Mouse (Mus musculus): ENCODE data around the gene Kcnk5.

Kcnk5 gene

DNA sequence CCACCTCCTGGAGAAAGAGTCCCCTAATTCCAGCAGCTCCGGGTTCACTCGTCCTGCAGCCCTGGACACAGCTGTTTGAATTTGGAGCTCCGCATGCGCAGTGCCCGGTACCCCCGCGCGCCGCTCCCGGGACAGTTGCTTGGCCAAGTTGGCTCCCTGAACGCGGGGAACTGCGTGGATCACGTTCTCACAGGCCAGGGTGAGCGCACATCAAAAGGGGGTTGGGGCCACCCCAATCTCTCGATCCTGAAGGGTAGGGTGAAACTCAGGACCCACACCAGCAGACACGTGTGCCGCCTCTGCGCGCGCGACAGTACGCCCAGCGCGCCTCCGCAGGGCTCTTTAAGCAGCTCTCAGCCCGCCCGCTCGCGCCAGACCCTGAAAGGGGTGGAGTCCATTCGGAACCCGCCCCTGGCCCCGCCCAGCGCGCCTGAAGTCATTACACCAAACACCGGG is at the start of gene Kcnk5:
Gene Kcnk5, minus strand, starts transcription at position 344 of the 456 bp plus-strand sequence.
- in situ Hi-C loops (cut with MboI, MseI) = no loop called here

- in situ Hi-C loops (cut with MboI, MseI) = no loop called here
Observed at GRCm38 (mm10) chr14:20230063-20230491, 48.5 kb upstream of the Kcnk5 start.

GRCm38 (mm10) chr14:20229437-20229836 is 47.8 kb upstream of the Kcnk5 start:
- in situ Hi-C loops (cut with MboI, MseI) = no loop called here

DNA sequence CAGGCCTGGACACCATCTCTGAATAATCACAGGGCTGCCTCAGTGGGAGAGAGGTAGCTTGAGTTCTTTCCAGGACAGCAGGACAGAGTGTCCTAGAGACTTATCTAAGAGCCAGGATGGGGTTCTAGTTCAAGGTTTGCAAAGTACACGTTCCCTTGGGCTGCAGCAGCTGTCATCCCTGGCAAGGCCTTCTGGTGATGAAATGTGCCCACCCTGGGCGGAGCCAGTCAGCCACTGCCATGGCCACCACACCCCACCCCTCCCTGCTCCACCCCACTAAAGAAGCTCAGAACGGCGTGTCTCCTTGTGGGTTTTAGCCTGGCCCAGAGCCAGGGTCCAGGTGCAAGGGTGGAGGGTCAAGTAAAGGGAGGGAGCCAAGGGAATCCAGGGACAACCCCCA is 46.7 kb upstream of the Kcnk5 start:
- in situ Hi-C loops (cut with MboI, MseI) = no loop called here

GRCm38 (mm10) chr14:20226982-20227381 is 45.4 kb upstream of the Kcnk5 start:
- in situ Hi-C loops (cut with MboI, MseI) = no loop called here

- in situ Hi-C loops (cut with MboI, MseI) = no loop called here
Observed at GRCm38 (mm10) chr14:20226488-20226887, 44.9 kb upstream of the Kcnk5 start.

- in situ Hi-C loops (cut with MboI, MseI) = no loop called here
Observed at GRCm38 (mm10) chr14:20225525-20225924, 43.9 kb upstream of the Kcnk5 start.

DNA sequence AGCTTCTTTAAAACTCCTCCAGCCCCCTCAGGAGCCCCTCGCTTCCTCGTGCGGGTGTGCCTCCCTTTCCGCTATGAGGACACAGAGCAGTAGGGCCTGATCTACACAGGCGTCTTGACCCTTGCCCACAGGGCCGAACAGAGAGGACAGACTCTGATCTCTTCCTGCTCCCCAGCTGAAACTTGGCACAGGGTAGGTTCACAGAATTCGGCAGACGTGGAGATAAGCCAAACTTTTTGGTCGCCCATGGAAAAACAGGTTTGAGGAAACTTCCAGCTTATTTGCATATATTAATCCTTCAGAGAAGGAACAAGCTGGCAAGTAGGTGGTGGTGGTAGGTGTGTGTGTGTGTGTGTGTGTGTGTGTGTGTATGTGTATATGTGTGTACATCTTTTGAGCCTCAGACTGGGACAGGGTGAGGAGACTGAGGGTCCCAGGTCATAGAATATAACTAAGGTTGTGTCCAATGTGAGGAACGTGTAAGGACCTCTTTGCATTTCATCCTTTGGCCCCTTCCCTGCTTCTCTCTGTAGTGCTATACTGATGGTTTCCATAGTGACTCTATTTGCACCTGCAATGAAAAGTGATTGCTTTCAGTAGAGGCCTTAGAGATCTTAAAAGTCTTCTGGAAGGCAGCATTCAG is 43.1 kb upstream of the Kcnk5 start:
- in situ Hi-C loops (cut with MboI, MseI) = no loop called here

DNA sequence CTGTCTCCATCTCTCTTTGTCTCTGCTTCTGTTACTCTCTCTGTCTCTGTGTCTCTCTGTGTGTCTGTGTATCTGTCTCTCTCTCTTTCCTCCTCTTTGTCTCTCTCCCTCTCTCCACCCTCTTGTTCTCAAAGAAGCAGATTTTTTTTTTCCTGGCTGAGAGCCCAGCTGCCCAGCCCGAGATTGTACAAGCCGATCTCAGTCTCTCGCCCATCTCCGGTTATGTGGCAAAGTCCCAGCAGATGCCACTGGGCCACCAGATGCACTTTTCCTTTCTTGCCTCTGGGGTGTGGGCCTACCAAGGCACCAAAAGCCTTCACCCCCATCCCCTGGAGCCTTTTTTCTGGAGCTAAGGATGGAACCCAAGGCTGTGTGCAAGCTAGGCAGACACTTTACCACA is 42.6 kb upstream of the Kcnk5 start:
- in situ Hi-C loops (cut with MboI, MseI) = no loop called here

GRCm38 (mm10) chr14:20223253-20223652 is 41.6 kb upstream of the Kcnk5 start:
- in situ Hi-C loops (cut with MboI, MseI) = no loop called here

- in situ Hi-C loops (cut with MboI, MseI) = no loop called here
Observed at GRCm38 (mm10) chr14:20221083-20221482, 39.5 kb upstream of the Kcnk5 start.

GRCm38 (mm10) chr14:20219849-20220248 is 38.2 kb upstream of the Kcnk5 start:
- in situ Hi-C loops (cut with MboI, MseI) = no loop called here

DNA sequence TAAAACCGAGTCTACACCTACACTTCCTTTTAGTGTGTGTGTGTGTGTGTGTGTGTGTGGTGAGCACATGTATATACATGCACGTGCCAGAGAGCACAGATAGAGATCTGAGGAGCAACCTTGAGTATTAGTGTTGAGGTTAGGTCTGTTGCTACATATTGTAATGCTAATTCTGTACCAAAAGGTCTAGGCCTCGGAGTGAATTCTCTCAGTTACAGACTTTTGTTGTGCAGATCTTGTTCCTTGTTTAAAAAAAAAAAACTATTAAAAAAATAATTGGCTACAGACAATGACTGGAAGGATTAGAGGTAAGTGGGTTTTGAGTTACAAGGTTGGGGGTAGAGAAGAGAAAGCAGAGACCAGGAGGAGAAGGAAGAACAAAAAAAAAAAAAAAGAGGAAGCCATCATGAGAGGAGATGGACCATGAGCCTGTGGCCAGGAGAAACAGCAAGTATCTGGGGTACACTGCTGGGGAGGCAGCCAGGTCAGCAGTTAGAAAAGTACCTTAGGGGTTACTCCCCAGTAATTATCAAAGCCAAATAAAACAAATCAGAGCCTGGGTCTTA is 35.8 kb upstream of the Kcnk5 start:
- in situ Hi-C loops (cut with MboI, MseI) = no loop called here

DNA sequence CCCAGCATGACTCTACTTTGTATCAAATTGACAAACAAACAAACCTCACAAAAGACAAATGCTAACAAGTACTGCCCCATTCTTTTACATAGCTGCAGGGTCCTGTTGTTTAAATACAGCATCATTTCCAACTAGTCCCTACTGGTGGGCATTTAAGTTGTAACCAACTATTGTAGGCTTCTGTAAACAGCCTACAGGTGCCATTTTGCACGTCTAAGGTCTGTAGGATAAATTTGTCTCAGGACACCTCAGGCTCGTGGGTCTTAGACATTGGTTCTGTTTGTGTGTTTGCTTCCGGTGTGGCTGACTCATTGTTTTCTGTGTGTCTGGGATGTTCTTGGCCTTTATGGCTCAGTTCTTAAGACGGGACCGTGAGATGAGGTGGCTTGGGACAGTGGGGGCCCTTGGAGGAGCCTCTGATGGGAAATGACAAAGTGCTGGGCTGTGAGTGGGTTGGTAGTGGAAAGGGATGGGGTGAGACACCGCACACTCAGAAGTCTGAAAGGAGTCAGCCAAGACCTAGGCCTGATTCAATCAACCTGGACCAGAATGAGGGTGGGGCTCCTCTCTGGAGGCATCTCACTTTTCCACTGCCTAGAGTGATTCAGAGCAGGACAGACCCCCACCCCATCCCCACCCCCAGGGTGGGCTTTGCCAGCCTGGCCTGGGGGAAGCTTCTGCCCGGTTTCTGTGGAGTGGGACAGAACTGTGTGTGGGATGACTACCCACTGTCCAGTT is 35.1 kb upstream of the Kcnk5 start:
- in situ Hi-C loops (cut with MboI, MseI) = no loop called here

GRCm38 (mm10) chr14:20215826-20216225 is 34.2 kb upstream of the Kcnk5 start:
- in situ Hi-C loops (cut with MboI, MseI) = no loop called here

GRCm38 (mm10) chr14:20214125-20214524 is 32.5 kb upstream of the Kcnk5 start:
- in situ Hi-C loops (cut with MboI, MseI) = no loop called here

DNA sequence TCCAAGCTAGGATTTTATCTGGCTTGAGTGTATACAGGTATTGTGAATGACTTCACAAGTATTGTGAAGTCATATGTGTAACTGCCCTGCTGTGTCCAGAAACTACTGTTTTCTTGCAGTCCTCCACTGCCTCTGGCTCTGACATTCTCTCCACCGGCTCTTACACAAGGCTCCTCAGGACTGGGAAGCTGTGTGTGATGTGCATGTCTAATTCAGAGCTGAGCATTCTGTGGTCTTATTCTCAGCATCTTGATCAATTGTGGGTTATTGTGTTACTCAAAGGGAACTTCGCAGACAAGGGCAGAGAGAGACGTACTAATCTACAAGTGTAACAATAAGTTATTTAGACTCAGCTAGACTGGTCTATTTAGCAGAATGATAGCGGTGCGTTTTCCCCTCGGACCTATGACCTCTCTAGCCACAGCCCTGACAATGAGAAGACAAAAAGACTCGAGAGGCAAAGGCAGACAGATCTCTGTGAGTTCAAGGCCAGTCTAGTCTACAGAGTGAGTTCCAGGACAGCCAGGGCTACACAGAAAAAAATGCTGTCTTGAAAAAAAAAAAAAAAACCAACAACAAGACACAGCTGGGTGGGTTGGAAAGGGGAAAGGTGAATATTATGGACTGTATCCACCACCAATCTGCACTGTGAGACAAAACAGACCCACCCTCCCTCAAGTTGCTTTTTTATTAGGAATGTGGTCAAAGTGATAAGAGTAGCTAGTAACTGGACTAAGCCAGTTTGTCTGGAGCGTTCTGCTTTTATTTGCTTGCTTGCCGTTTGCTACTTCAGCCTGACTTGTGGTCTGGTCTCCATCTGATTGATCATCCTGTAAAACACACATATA is 30.4 kb upstream of the Kcnk5 start:
- in situ Hi-C loops (cut with MboI, MseI) = no loop called here

DNA sequence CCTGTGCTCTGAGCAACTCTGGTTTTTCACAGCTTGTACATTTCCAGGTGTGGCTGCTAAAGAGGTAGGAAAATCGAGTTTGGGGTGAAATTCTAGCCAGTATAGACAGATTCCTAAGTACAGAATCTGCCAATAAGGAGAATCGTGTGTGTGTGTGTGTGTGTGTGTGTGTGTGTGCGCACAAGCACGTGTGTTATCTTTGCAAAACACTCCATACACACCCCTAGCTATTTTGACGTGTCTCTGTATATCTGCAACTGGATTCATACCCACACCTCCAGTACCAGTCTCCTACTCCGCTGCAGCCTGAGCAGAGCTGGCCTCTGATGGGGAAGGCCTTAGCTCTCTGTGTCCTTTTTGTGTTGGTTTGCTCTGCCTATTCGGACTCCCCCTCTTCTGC is 28.3 kb upstream of the Kcnk5 start:
- in situ Hi-C loops (cut with MboI, MseI) = no loop called here

- in situ Hi-C loops (cut with MboI, MseI) = no loop called here
Observed at GRCm38 (mm10) chr14:20208435-20208834, 26.8 kb upstream of the Kcnk5 start.

- in situ Hi-C loops (cut with MboI, MseI) = no loop called here
Observed at GRCm38 (mm10) chr14:20205747-20206146, 24.1 kb upstream of the Kcnk5 start.

DNA sequence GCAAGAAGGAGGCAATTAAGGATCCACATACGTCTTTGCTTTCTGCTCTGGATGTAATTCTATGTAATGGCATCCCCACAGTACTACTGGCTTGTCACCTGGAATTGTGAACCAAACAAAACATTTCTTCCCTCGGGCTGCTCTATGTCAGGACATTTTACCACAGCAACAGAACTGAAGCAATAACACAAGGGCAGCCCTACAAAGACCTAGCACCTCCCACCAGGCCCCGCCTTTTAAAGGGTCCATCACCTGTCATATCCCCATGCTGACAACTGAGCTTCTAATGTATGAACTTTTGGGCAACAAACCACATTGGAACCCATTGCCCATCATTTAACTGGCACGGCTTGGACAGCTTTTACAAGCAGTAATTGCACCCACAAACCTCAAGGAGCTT is 21.7 kb upstream of the Kcnk5 start:
- in situ Hi-C loops (cut with MboI, MseI) = no loop called here

- in situ Hi-C loops (cut with MboI, MseI) = no loop called here
Observed at GRCm38 (mm10) chr14:20202655-20203181, 21.1 kb upstream of the Kcnk5 start.
